Mouse (Mus musculus) kidney, postnatal 0 days (tissue): Measurements from ENCODE around the gene Prkab2. TPM values are rescaled to one million over a fixed set of nuclear protein-coding genes. Genes with fewer than 3 reads are reported as not detected.

Experiments used
- ATAC-seq: fragments of 200-750 bp; cut with Nextera tagmentation; replicated peaks from 2 replicates; pipeline ENCODE4 v1.8.0; 2017; ENCODE audit warnings: low read depth, moderate number of reproducible peaks, moderate TSS enrichment, moderate library complexity; ENCODE audit not compliant: low FRiP score
- DNase-seq: peaks from one replicate; pipeline ENCODE4 v3.0.0-alpha.2; 2016; ENCODE audit warnings: low spot score
- H3K27ac ChIP-seq: fragments of 300-500 bp; sonication (generic); 2 replicates; pipeline ENCODE4 v1.5.1; 2014; ENCODE audit warnings: mild to moderate bottlenecking
- H3K27me3 ChIP-seq: fragments of 300-500 bp; sonication (generic); 2 replicates; pipeline ENCODE4 v1.6.1; 2014; ENCODE audit warnings: low read length, mixed read lengths; ENCODE audit not compliant: insufficient read depth
- H3K36me3 ChIP-seq: fragments of 300-500 bp; sonication (generic); 2 replicates; pipeline ENCODE4 v1.6.1; 2014; ENCODE audit warnings: low read length, mixed read lengths; ENCODE audit not compliant: insufficient read depth
- H3K4me1 ChIP-seq: fragments of 300-500 bp; sonication (generic); replicated peaks from 2 replicates; pipeline ENCODE4 v1.6.1; 2014; ENCODE audit warnings: antibody characterized with exemption, low read length, mixed read lengths; ENCODE audit not compliant: insufficient read depth
- H3K4me2 ChIP-seq: fragments of 300-500 bp; sonication (generic); 2 replicates; pipeline ENCODE4 v1.6.1; 2014; ENCODE audit warnings: mild to moderate bottlenecking, low read length, moderate library complexity, mixed read lengths
- H3K4me3 ChIP-seq: fragments of 300-500 bp; sonication (generic); replicated peaks from 2 replicates; pipeline ENCODE4 v1.5.1; 2014; ENCODE audit warnings: low read depth, low read length
- H3K9ac ChIP-seq: fragments of 300-500 bp; sonication (generic); 2 replicates; pipeline ENCODE4 v1.6.1; 2014; ENCODE audit warnings: low read depth, low read length
- H3K9me3 ChIP-seq: fragments of 300-500 bp; sonication (generic); replicated peaks from 2 replicates; pipeline ENCODE4 v1.6.1; 2016; ENCODE audit warnings: low read length, inconsistent platforms, mixed read lengths
- CTCF ChIP-seq: IDR thresholded peaks from 2 replicates; pipeline ENCODE4 v1.5.1; 2016; ENCODE audit warnings: antibody characterized with exemption, low read depth, mild to moderate bottlenecking, moderate library complexity
- WGBS: fragments of 180-500 bp; shearing (Covaris S2); extraction: QIAGEN DNeasy Blood & Tissue Kit; methylation state at CpG from one replicate; pipeline ENCODE4 v1.1.7; 2014; 5-methylcytosine and 5-hydroxymethylcytosine counted together
- polyA plus RNA-seq: library from polyadenylated mRNA; unstranded; fragments of >200 nt; fragmentation: Nextera tagmentation; extraction: Ambion mirVana; gene quantifications from 2 replicates; pipeline ENCODE4 v1.2.1, GENCODE M21; 2015

Gene Prkab2
- polyA plus RNA-seq, 1 experiment from 2014 or later: 4.7 TPM

DNA sequence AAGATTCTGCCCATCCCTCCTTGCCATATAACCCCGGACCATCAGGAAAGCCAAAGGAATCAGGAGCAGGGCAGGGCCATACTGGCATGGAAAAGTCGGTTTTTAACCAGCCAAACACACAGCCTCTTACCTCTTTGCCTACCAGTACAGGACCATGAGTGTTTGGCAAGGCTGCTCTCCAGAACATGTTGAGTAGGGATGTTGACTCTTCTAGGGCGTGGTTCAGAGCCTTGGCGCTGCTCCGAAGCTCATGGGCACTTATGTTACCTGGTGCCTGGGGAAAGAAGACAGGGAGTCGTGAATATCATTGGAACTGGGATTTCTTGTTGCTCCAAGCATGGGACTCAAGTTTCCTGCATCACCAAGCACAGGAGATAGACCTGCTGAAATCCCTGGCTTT lies 35.8 kb downstream of the Prkab2 start:
- no peak overlapping the region for H3K9ac ChIP-seq
- H3K4me2 ChIP-seq: no peak overlapping the region
- ATAC-seq (no peak), DNase-seq (no peak)
- H3K4me3 ChIP-seq: no peak overlapping the region
- no peaks in the 10 kb centered on the region for H3K27me3 ChIP-seq
- TF ChIP-seq CTCF: no peak
- H3K27ac ChIP-seq: no peak overlapping the region
- no peaks in the 10 kb centered on the region for H3K9me3 ChIP-seq
- no peaks in the 10 kb centered on the region for H3K4me1 ChIP-seq
- 89% methylated on average over 6 of the region's 6 CpGs for WGBS
- no peaks in the 10 kb centered on the region for H3K36me3 ChIP-seq

DNA sequence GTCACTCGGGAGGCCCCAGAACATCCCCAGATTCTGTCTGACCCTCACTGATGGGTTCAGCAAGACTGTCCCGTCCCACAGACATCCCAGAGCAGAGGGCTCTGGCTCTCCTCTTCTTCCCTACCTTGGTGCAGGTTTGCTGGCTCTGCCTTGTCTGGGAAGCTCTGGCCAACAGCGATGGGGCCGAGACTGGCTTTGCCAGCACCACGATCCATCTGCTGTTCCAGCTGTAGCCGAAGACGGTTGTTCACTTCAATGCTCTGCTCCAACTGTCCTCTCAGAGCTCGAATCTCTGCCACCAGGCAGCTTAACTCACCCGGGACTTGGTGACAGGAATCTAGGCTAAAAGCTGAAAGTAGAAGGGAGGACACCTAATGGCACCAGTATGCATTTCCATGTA lies 38.9 kb downstream of the Prkab2 start:
- H3K27me3 ChIP-seq: no peaks in the 10 kb centered on the region
- H3K27ac ChIP-seq: peak overlapping the region; percentile 36; the same call in 1 of the 2 replicates
- no peak for TF ChIP-seq CTCF
- DNase-seq: no peak
- H3K36me3 ChIP-seq: no peaks in the 10 kb centered on the region
- H3K4me2 ChIP-seq: no peak overlapping the region
- H3K4me3 ChIP-seq: no peak overlapping the region
- ATAC-seq: no peak
- no peaks in the 10 kb centered on the region for H3K9me3 ChIP-seq
- H3K4me1 ChIP-seq: no peaks in the 10 kb centered on the region
- 79% methylated on average over 9 of the region's 9 CpGs for WGBS
- no peak overlapping the region for H3K9ac ChIP-seq

DNA sequence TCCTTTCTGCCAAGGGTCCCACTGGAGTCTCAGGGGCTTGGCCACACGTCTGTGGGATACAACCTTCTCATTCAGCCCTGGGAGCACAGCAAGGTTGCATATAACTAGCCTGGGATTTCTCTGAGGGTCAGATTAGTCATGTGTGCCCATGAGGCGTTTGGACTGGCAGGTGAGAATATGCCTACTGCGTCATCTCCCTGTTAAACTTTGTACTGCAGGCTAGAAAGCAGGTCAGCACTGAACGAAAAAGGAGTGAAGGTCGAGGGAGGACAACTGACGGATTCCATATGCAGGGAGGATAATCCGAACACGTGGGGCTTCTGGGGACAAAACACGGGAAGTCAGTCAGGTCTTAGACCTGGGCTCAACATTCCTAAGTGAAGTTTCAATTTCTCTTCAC lies 39.3 kb downstream of the Prkab2 start:
- no peak overlapping the region for H3K9ac ChIP-seq
- ATAC-seq (peak; percentile 76), DNase-seq (no peak)
- no peak overlapping the region for H3K4me3 ChIP-seq
- H3K36me3 ChIP-seq: no peaks in the 10 kb centered on the region
- H3K4me2 ChIP-seq: no peak overlapping the region
- no peaks in the 10 kb centered on the region for H3K9me3 ChIP-seq
- H3K27ac ChIP-seq: peak overlapping the region; percentile 36; the same call in 1 of the 2 replicates
- 36% methylated on average over 9 of the region's 9 CpGs for WGBS
- H3K27me3 ChIP-seq: no peaks in the 10 kb centered on the region
- no peaks in the 10 kb centered on the region for H3K4me1 ChIP-seq
- TF ChIP-seq CTCF: no peak

DNA sequence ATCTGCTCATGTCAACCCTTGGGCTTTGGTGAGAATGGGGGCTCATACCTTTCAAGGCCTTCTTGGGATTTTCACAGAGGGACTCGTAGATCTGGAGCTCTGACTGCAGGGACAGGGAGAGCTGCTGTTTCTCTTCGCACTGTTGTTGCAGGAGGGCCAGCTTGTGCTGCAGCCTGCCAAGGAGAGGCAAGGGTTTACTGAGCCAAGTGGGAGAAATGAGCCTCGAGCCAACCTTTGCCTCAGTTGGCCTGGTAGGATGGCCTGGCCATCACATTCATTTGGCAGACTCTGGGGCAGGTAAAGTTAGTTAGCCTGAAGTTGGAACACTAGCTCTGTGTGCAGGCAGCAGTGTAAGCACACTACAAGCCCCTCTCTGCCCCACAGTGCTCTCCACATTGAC lies 41.1 kb downstream of the Prkab2 start:
- Histone ChIP-seq H3K4me3 (no peak overlapping the region), H3K36me3 (no peaks in the 10 kb centered on the region), H3K4me1 (no peaks in the 10 kb centered on the region), H3K27ac (no peak overlapping the region), H3K9me3 (no peaks in the 10 kb centered on the region), H3K9ac (no peak overlapping the region), H3K27me3 (no peaks in the 10 kb centered on the region), H3K4me2 (no peak overlapping the region)
- ATAC-seq: no peak
- no peak for TF ChIP-seq CTCF
- 76% methylated on average over 3 of the region's 3 CpGs for WGBS
- no peak for DNase-seq

DNA sequence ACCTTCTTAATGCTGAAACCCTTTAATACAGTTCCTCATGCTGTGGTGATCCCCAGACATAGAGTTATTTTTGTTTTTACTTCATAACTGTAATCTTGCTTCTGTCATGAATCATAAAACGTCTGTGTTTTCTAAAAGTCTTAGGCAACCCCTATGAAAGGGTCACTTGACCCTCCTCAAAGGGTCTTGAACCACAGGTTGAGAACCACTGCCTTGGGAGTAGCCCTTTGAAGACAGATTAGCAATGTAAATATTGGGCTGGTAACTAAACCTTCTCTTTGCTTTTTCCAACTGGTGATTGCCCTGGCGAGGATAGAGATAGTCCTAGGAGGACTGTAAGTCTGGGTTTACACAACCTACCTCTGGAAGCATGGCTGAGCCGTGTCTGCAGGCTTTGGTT lies 43.2 kb downstream of the Prkab2 start:
- no peaks in the 10 kb centered on the region for H3K4me1 ChIP-seq

DNA sequence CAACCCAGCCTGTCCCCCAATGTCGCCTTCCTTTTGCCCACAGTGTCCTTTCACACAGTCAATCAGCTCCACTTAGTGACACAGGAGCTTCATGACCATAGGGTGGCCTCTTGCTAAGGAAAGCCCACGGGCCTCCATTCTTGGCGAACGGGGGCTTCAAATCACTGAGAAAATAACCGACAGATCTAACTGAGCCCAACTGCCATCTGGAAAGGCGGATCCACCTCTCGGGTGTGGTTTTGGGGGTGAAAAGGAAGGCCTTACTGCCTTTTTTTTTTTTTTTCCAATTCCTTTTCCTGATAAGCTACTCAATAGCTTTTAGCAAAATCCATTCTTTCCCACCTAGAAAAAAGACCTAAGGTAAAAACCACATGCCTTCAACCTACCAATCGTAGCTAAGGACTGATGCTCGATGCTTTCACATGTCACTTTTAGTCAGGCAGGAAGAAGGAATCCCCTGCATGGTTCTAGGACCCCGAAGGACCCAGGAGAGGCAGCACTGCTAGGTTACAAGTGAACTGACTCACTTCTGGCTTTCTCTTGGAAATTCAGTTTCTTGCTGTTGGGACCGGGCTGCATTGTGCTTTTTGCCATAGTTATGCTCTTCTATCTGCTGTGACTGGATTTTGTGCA lies 44.6 kb downstream of the Prkab2 start:
- Histone ChIP-seq H3K4me1 (no peaks in the 10 kb centered on the region), H3K9ac (no peak overlapping the region), H3K9me3 (no peaks in the 10 kb centered on the region), H3K4me2 (no peak overlapping the region), H3K4me3 (no peak overlapping the region), H3K36me3 (no peaks in the 10 kb centered on the region), H3K27ac (no peak overlapping the region), H3K27me3 (no peaks in the 10 kb centered on the region)
- 92% methylated on average over 11 of the region's 11 CpGs for WGBS
- ATAC-seq (no peak), DNase-seq (no peak)
- TF ChIP-seq CTCF: no peak

More for the DNA sequence above, 43.2 kb downstream of the Prkab2 start:
- no peak overlapping the region for H3K4me2 ChIP-seq
- DNase-seq (no peak), ATAC-seq (no peak)
- H3K27me3 ChIP-seq: no peaks in the 10 kb centered on the region
- H3K27ac ChIP-seq: no peak overlapping the region
- 49% methylated on average over 3 of the region's 3 CpGs for WGBS
- H3K9ac ChIP-seq: no peak overlapping the region
- TF ChIP-seq CTCF: no peak
- H3K36me3 ChIP-seq: no peaks in the 10 kb centered on the region
- no peak overlapping the region for H3K4me3 ChIP-seq
- no peaks in the 10 kb centered on the region for H3K9me3 ChIP-seq

DNA sequence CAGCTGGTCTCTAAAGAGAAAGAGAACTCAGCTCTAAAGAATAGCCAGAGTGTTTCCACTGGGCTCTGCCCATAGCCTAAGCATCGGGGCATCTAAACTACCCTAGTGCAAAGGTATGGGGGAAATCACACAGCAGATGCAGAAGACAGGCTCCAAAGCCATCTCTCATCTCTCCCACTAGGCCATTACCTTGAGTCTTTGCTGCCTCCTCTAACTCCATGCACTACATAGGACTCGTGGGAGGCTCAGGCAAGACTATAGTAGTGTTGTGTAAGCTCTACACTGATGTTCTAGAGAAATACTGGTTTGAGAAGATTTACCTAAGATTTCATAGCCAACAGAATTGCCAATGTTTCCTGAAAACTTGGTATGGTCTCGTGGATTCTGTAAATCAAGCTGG lies 47.5 kb downstream of the Prkab2 start:
- Histone ChIP-seq H3K9me3 (no peaks in the 10 kb centered on the region), H3K9ac (no peak overlapping the region), H3K27ac (no peak overlapping the region), H3K4me3 (no peak overlapping the region), H3K4me1 (no peaks in the 10 kb centered on the region), H3K27me3 (no peaks in the 10 kb centered on the region), H3K4me2 (no peak overlapping the region), H3K36me3 (no peaks in the 10 kb centered on the region)
- no peak for TF ChIP-seq CTCF
- DNase-seq: no peak
- WGBS: 88% methylated on average over 3 of the region's 3 CpGs
- no peak for ATAC-seq
